Mouse (Mus musculus): ENCODE results near the gene Paox.

DNA sequence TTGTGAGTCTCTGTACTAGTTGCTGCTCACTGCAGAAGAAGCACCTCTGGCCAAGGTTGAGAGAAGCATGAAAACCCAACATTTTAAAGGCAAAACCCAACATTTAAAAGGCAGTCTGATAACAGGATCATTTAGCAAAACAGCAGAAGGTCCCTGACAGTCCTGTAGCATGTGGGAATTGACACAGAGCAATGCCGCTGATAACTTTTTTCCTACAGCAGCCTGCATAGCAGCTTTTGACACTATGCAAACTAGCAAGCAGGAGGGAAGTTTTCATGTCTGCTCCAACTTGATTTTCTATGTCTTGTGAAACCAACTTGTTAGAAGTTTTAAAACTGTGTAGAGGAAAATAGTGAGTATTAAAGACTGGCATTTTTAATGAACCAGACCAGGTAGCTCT, 8.8 kb downstream of the Paox start:
- TF ChIP-seq EP300 (IDR thresholded peaks at IDR 0.05; ENCODE audit: low read depth), result no peak
- no peak for TF ChIP-seq CTCF (IDR thresholded peaks at IDR 0.05; ENCODE audit: low read depth)

Data from heart, postnatal 0 days (tissue).